Mouse (Mus musculus): ENCODE measurements around the gene Gapt. TPM values are rescaled to one million over a fixed set of nuclear protein-coding genes. Genes with fewer than 3 reads are reported as not detected.

Gapt gene
- 0.13 and 0.21 TPM in 2 replicates for polyA plus RNA-seq (2012; rRNA removed)

DNA sequence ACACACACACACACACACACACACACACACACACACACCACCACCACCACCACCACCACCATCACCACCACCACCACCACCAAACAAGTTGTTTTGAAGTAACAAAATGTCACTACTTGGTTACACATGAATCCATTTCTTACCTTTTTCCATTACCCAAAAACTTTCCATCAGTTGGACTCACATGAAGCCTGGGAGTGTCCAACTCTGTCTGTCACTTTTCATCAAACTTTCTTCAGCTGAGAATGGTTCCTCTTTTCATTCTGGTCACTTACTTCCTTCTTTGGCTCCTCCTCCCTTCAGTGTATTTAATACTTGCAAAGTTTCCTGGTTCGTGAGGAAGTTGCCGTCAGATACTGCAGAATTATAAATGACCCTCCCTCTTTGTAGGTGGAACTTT lies at the start of gene Gapt:
Gene Gapt, minus strand, starts transcription at position 259 of the 400 bp plus-strand sequence.

DNA sequence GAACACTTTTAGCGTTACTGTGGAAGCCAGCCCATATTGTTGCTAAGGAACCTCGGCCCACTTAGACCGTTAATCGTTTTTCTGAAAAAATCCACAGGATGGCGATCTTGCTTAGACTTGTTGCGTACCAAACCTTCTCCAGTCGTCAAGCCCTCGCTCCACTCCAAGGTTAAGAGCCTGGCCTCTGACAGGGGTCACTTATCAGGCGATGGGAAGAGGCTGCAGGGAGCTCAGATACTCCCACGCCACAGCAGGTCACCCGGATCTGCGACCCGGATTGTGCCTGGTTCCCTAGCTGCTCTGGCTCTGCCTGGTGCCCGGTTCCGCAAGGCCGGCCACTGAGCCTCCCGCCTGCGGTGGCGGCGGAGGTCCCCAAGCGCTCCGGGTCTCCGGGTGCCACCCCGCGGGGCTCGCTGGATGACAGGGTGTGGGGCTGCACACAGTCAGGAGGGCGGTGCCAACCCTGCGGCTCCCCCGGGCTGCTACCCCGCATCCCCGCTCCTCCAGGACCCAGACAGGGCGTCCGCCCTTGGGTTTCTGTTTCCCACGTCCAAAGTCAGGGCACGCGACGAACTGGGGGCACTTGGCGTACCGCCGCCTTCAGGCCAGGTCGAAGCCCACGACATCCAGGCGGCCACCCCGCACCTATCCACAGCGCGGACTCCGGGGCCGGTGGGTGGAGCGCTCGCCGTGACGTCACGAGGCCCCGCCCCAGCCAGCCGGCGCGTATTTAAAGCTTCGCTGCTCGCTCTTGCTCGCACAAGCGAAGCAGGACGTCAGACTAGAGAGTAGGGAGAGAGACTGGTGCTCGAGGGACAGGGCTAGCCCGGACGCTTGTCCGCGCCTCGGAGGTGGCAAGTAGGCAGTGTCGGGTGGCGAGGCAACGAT lies 37.5 kb upstream of the Gapt start, which contains the start of gene Plk2:
Gene Plk2, plus strand, starts transcription at position 756 of the 888 bp plus-strand sequence.

Other genes with a start within 250 kb of the Gapt start
- 11.4 and 14.3 TPM in 2 replicates for gene Rab3c, start 76.2 kb downstream of the Gapt start, polyA plus RNA-seq (2012; rRNA removed)
- gene Plk2, start 37.8 kb upstream of the Gapt start, polyA plus RNA-seq (2012; rRNA removed), result 28.2 and 52.6 TPM in 2 replicates